Mouse (Mus musculus) forebrain, embryonic 16.5 days (tissue): ENCODE data around the gene Zcchc2. TPM values are rescaled to one million over a fixed set of nuclear protein-coding genes. Genes with fewer than 3 reads are reported as not detected.

Experiments used
- ATAC-seq: fragments of 200-750 bp; cut with Nextera tagmentation; 2 replicates; pipeline ENCODE4 v1.8.0; 2017; ENCODE audit warnings: mild to moderate bottlenecking, moderate library complexity
- H3K27ac ChIP-seq: fragments of 300-500 bp; sonication (generic); 2 replicates; pipeline ENCODE4 v1.5.1; 2014; ENCODE audit warnings: low read length, control low read depth
- H3K27me3 ChIP-seq: fragments of 300-500 bp; sonication (generic); replicated peaks from 2 replicates; pipeline ENCODE4 v1.6.1; 2014; ENCODE audit warnings: low read length; ENCODE audit not compliant: control insufficient read depth, insufficient read depth
- H3K36me3 ChIP-seq: fragments of 300-500 bp; sonication (generic); 2 replicates; pipeline ENCODE4 v1.6.1; 2014; ENCODE audit not compliant: control insufficient read depth, insufficient read depth
- H3K4me1 ChIP-seq: fragments of 300-500 bp; sonication (generic); replicated peaks from 2 replicates; pipeline ENCODE4 v1.6.1; 2014; ENCODE audit warnings: low read length; ENCODE audit not compliant: control insufficient read depth, insufficient read depth
- H3K4me2 ChIP-seq: fragments of 300-500 bp; sonication (generic); 2 replicates; pipeline ENCODE4 v1.6.1; 2014; ENCODE audit warnings: mild to moderate bottlenecking, low read length, control low read depth
- H3K4me3 ChIP-seq: fragments of 300-500 bp; sonication (generic); replicated peaks from 2 replicates; pipeline ENCODE4 v1.5.1; 2014; ENCODE audit warnings: mild to moderate bottlenecking, low read length, control low read depth
- H3K9ac ChIP-seq: fragments of 300-500 bp; sonication (generic); replicated peaks from 2 replicates; pipeline ENCODE4 v1.6.1; 2014; ENCODE audit warnings: low read depth, low read length, control low read depth
- H3K9me3 ChIP-seq: fragments of 300-500 bp; sonication (generic); 2 replicates; pipeline ENCODE4 v1.6.1; 2016; ENCODE audit warnings: low read length; ENCODE audit not compliant: control insufficient read depth
- WGBS: fragments of 180-500 bp; shearing (Covaris S2); extraction: QIAGEN DNeasy Blood & Tissue Kit; methylation state at CpG from one replicate; pipeline ENCODE4 v1.1.7; 2014; 5-methylcytosine and 5-hydroxymethylcytosine counted together
- polyA plus RNA-seq: library from polyadenylated mRNA; unstranded; fragments of >200 nt; fragmentation: Nextera tagmentation; extraction: Ambion mirVana; gene quantifications from 2 replicates; pipeline ENCODE4 v1.2.1, GENCODE M21; 2015

Zcchc2 gene
- polyA plus RNA-seq, 1 experiment from 2014 or later: 2.3 TPM

- whole genome bisulfite sequencing: 64% methylated on average over 7 of the region's 7 CpGs
- ATAC-seq: no peak
Measured at GRCm38 (mm10) chr1:106073166-106073565, 83.0 kb downstream of the Zcchc2 start.

GRCm38 (mm10) chr1:106074141-106074540, 83.9 kb downstream of the Zcchc2 start:
- Histone ChIP-seq H3K27ac (no peak overlapping the region), H3K27me3 (no peaks in the 10 kb centered on the region), H3K4me1 (peaks cover 9% of the 10 kb centered on the region), H3K4me2 (no peak overlapping the region), H3K9ac (no peak overlapping the region), H3K9me3 (no peaks in the 10 kb centered on the region), H3K4me3 (no peak overlapping the region), H3K36me3 (no peaks in the 10 kb centered on the region)
- 79% methylated on average over 7 of the region's 7 CpGs for WGBS
- ATAC-seq: no peak

More at GRCm38 (mm10) chr1:106073166-106073565, 83.0 kb downstream of the Zcchc2 start:
- Histone ChIP-seq H3K4me1 (peaks cover 9% of the 10 kb centered on the region), H3K36me3 (no peaks in the 10 kb centered on the region), H3K27ac (no peak overlapping the region), H3K4me2 (no peak overlapping the region), H3K9ac (no peak overlapping the region), H3K9me3 (no peaks in the 10 kb centered on the region), H3K4me3 (no peak overlapping the region), H3K27me3 (no peaks in the 10 kb centered on the region)

- no peaks in the 10 kb centered on the region for H3K27me3 ChIP-seq
- H3K9me3 ChIP-seq: no peaks in the 10 kb centered on the region
- H3K36me3 ChIP-seq: no peaks in the 10 kb centered on the region
- no peak overlapping the region for H3K27ac ChIP-seq
- no peak overlapping the region for H3K4me3 ChIP-seq
- H3K4me1 ChIP-seq: peaks cover 9% of the 10 kb centered on the region
- no peak for ATAC-seq
- H3K4me2 ChIP-seq: no peak overlapping the region
- WGBS: 90% methylated on average over 5 of the region's 5 CpGs
- H3K9ac ChIP-seq: no peak overlapping the region
Measured at GRCm38 (mm10) chr1:106074656-106075055, 84.5 kb downstream of the Zcchc2 start.

- Histone ChIP-seq H3K4me1 (peaks cover 6% of the 10 kb centered on the region), H3K4me3 (no peak overlapping the region), H3K4me2 (no peak overlapping the region), H3K36me3 (no peaks in the 10 kb centered on the region), H3K9ac (no peak overlapping the region), H3K27me3 (no peaks in the 10 kb centered on the region), H3K9me3 (no peaks in the 10 kb centered on the region), H3K27ac (no peak overlapping the region)
- WGBS: 88% methylated on average over 3 of the region's 3 CpGs
- no peak for ATAC-seq
Measured at GRCm38 (mm10) chr1:106076641-106077040, 86.4 kb downstream of the Zcchc2 start.

- Histone ChIP-seq H3K4me1 (peaks cover under 1% of the 10 kb centered on the region), H3K36me3 (no peaks in the 10 kb centered on the region), H3K9me3 (no peaks in the 10 kb centered on the region), H3K27me3 (no peaks in the 10 kb centered on the region), H3K27ac (no peak overlapping the region), H3K4me2 (no peak overlapping the region), H3K4me3 (no peak overlapping the region), H3K9ac (no peak overlapping the region)
- WGBS: 82% methylated on average over 3 of the region's 3 CpGs
- ATAC-seq: no peak
Measured at GRCm38 (mm10) chr1:106077166-106077565, 87.0 kb downstream of the Zcchc2 start.

Other genes with a start within 250 kb of the Zcchc2 start
- gene Tnfrsf11a, start 209.7 kb upstream of the Zcchc2 start, polyA plus RNA-seq: 0.18 and 0.19 TPM in 2 replicates
- 7.0 and 7.7 TPM in 2 replicates for gene Phlpp1, start 181.3 kb downstream of the Zcchc2 start, polyA plus RNA-seq